Mouse (Mus musculus) forebrain, embryonic 10.5 days (tissue): Measurements from ENCODE around the gene P3h2. TPM values are rescaled to one million over a fixed set of nuclear protein-coding genes. Genes with fewer than 3 reads are reported as not detected.

ENCODE experiments used
- DNase-seq: peaks from one replicate; pipeline ENCODE4 v3.0.0-alpha.2; 2017; ENCODE audit warnings: low spot score; ENCODE audit errors: extremely low spot score
- H3K27ac ChIP-seq: fragments of 300-500 bp; sonication (generic); 2 replicates; pipeline ENCODE4 v1.5.1; 2016; ENCODE audit warnings: mild to moderate bottlenecking
- H3K27me3 ChIP-seq: fragments of 300-500 bp; sonication (generic); 2 replicates; pipeline ENCODE4 v1.6.1; 2016; ENCODE audit warnings: mild to moderate bottlenecking; ENCODE audit not compliant: poor library complexity, severe bottlenecking
- H3K36me3 ChIP-seq: fragments of 300-500 bp; sonication (generic); replicated peaks from 2 replicates; pipeline ENCODE4 v1.6.1; 2016; ENCODE audit warnings: mild to moderate bottlenecking, moderate library complexity
- H3K4me1 ChIP-seq: fragments of 300-500 bp; sonication (generic); 2 replicates; pipeline ENCODE4 v1.6.1; 2016
- H3K4me3 ChIP-seq: fragments of 300-500 bp; sonication (generic); 2 replicates; pipeline ENCODE4 v1.5.1; 2016; ENCODE audit warnings: mild to moderate bottlenecking, moderate library complexity
- H3K9me3 ChIP-seq: fragments of 300-500 bp; sonication (generic); 2 replicates; pipeline ENCODE4 v1.6.1; 2016; ENCODE audit warnings: mild to moderate bottlenecking, moderate library complexity
- WGBS: fragments of 180-500 bp; shearing (Covaris S2); methylation state at CpG from one replicate; pipeline ENCODE4 v1.1.7; 2016; 5-methylcytosine and 5-hydroxymethylcytosine counted together
- polyA plus RNA-seq: library from polyadenylated mRNA; unstranded; fragments of >200 nt; fragmentation: Nextera tagmentation; extraction: Ambion mirVana; gene quantifications from 2 replicates; pipeline ENCODE4 v1.2.1, GENCODE M21; 2016

The P3h2 gene
- polyA plus RNA-seq, result 2.5 and 2.9 TPM in 2 replicates

- H3K9me3 ChIP-seq, result peaks cover 6% of the 10 kb centered on the region; the same call in 1 of the 2 replicates
- H3K27ac ChIP-seq, result peak within 1 kb of the TSS; percentile 90
- DNase-seq, result peak; percentile 73
- peak within 1 kb of the TSS; percentile 80 for H3K4me3 ChIP-seq
- H3K36me3 ChIP-seq, result no peaks in the 10 kb centered on the region
- under 1% methylated on average over 101 of the region's 101 CpGs for WGBS
- H3K27me3 ChIP-seq, result peaks cover 43% of the 10 kb centered on the region
- peaks cover 35% of the 10 kb centered on the region for H3K4me1 ChIP-seq
These were observed at the start of gene P3h2 for GRCm38 (mm10) chr16:26105115-26105974. Gene P3h2 (minus strand): TSS chr16:26105784.

- Histone ChIP-seq H3K27ac (no peak overlapping the region), H3K9me3 (no peaks in the 10 kb centered on the region), H3K4me1 (peaks cover 5% of the 10 kb centered on the region; the same call in 1 of the 2 replicates), H3K4me3 (no peak overlapping the region), H3K27me3 (no peaks in the 10 kb centered on the region), H3K36me3 (no peaks in the 10 kb centered on the region)
- DNase-seq, result no peak
- 83% methylated on average over 2 of the region's 2 CpGs for WGBS
These were observed 46.7 kb upstream of the P3h2 start for GRCm38 (mm10) chr16:26152258-26152657.

- H3K4me3 ChIP-seq, result no peak overlapping the region
- H3K4me1 ChIP-seq, result peaks cover 5% of the 10 kb centered on the region; the same call in 1 of the 2 replicates
- H3K36me3 ChIP-seq, result no peaks in the 10 kb centered on the region
- H3K27me3 ChIP-seq, result no peaks in the 10 kb centered on the region
- no peak for DNase-seq
- no peak overlapping the region for H3K27ac ChIP-seq
- 84% methylated on average over 1 of the region's 1 CpGs for WGBS
- H3K9me3 ChIP-seq, result no peaks in the 10 kb centered on the region
These were observed 45.4 kb upstream of the P3h2 start for GRCm38 (mm10) chr16:26150943-26151342.

- Histone ChIP-seq H3K36me3 (no peaks in the 10 kb centered on the region), H3K27ac (no peak overlapping the region), H3K27me3 (no peaks in the 10 kb centered on the region), H3K4me3 (no peak overlapping the region), H3K9me3 (no peaks in the 10 kb centered on the region), H3K4me1 (no peaks in the 10 kb centered on the region)
- WGBS, result 94% methylated on average over 1 of the region's 1 CpGs
- DNase-seq, result no peak
These were observed 41.3 kb upstream of the P3h2 start for GRCm38 (mm10) chr16:26146853-26147252.

GRCm38 (mm10) chr16:26131126-26131525 is 25.5 kb upstream of the P3h2 start:
- H3K27ac ChIP-seq, result no peak overlapping the region
- no peak for DNase-seq
- no peaks in the 10 kb centered on the region for H3K9me3 ChIP-seq
- H3K36me3 ChIP-seq, result no peaks in the 10 kb centered on the region
- H3K4me1 ChIP-seq, result no peaks in the 10 kb centered on the region
- H3K27me3 ChIP-seq, result no peaks in the 10 kb centered on the region
- no peak overlapping the region for H3K4me3 ChIP-seq
- WGBS, result 71% methylated on average over 1 of the region's 1 CpGs

GRCm38 (mm10) chr16:26106618-26107017 is 1.0 kb upstream of the P3h2 start:
- Histone ChIP-seq H3K9me3 (peaks cover 6% of the 10 kb centered on the region; the same call in 1 of the 2 replicates), H3K27ac (no peak overlapping the region), H3K4me1 (peaks cover 26% of the 10 kb centered on the region), H3K27me3 (peaks cover 43% of the 10 kb centered on the region), H3K36me3 (no peaks in the 10 kb centered on the region), H3K4me3 (no peak overlapping the region)
- DNase-seq, result no peak
- 85% methylated on average over 5 of the region's 5 CpGs for WGBS

- peaks cover 43% of the 10 kb centered on the region for H3K27me3 ChIP-seq
- DNase-seq, result no peak
- H3K4me1 ChIP-seq, result peaks cover 27% of the 10 kb centered on the region
- 10% methylated on average over 5 of the region's 5 CpGs for WGBS
- no peaks in the 10 kb centered on the region for H3K36me3 ChIP-seq
- H3K9me3 ChIP-seq, result peaks cover 6% of the 10 kb centered on the region; the same call in 1 of the 2 replicates
- peak overlapping the region; percentile 90 for H3K27ac ChIP-seq
- peak overlapping the region; percentile 80 for H3K4me3 ChIP-seq
These were observed 545 bp upstream of the P3h2 start for GRCm38 (mm10) chr16:26106041-26106617.

GRCm38 (mm10) chr16:26104274-26104673 is 1.3 kb downstream of the P3h2 start:
- peaks cover 6% of the 10 kb centered on the region; the same call in 1 of the 2 replicates for H3K9me3 ChIP-seq
- peaks cover 42% of the 10 kb centered on the region for H3K4me1 ChIP-seq
- WGBS, result 48% methylated on average over 4 of the region's 4 CpGs
- no peaks in the 10 kb centered on the region for H3K36me3 ChIP-seq
- H3K27me3 ChIP-seq, result peaks cover 43% of the 10 kb centered on the region
- DNase-seq, result no peak
- no peak overlapping the region for H3K27ac ChIP-seq
- peak overlapping the region; percentile 80 for H3K4me3 ChIP-seq

GRCm38 (mm10) chr16:26102856-26103255 is 2.7 kb downstream of the P3h2 start:
- Histone ChIP-seq H3K4me3 (no peak overlapping the region), H3K36me3 (no peaks in the 10 kb centered on the region), H3K27ac (no peak overlapping the region), H3K27me3 (peaks cover 43% of the 10 kb centered on the region), H3K9me3 (no peaks in the 10 kb centered on the region), H3K4me1 (peaks cover 42% of the 10 kb centered on the region)
- WGBS, result 83% methylated on average over 2 of the region's 2 CpGs
- no peak for DNase-seq

- 25% methylated on average over 4 of the region's 4 CpGs for WGBS
- H3K27me3 ChIP-seq, result peaks cover 26% of the 10 kb centered on the region
- H3K36me3 ChIP-seq, result no peaks in the 10 kb centered on the region
- no peaks in the 10 kb centered on the region for H3K9me3 ChIP-seq
- no peak overlapping the region for H3K4me3 ChIP-seq
- H3K27ac ChIP-seq, result no peak overlapping the region
- no peak for DNase-seq
- peaks cover 27% of the 10 kb centered on the region for H3K4me1 ChIP-seq
These were observed 5.4 kb downstream of the P3h2 start for GRCm38 (mm10) chr16:26100167-26100566.

GRCm38 (mm10) chr16:26095696-26096284 is 9.8 kb downstream of the P3h2 start:
- Histone ChIP-seq H3K36me3 (no peaks in the 10 kb centered on the region), H3K9me3 (no peaks in the 10 kb centered on the region), H3K4me1 (peaks cover 11% of the 10 kb centered on the region), H3K27ac (no peak overlapping the region), H3K27me3 (no peaks in the 10 kb centered on the region), H3K4me3 (no peak overlapping the region)
- DNase-seq, result no peak
- WGBS, result 86% methylated on average over 7 of the region's 7 CpGs

GRCm38 (mm10) chr16:26093888-26094287 is 11.7 kb downstream of the P3h2 start:
- 78% methylated on average over 4 of the region's 4 CpGs for WGBS
- H3K27me3 ChIP-seq, result no peaks in the 10 kb centered on the region
- no peaks in the 10 kb centered on the region for H3K4me1 ChIP-seq
- no peak for DNase-seq
- no peaks in the 10 kb centered on the region for H3K36me3 ChIP-seq
- no peak overlapping the region for H3K27ac ChIP-seq
- no peaks in the 10 kb centered on the region for H3K9me3 ChIP-seq
- no peak overlapping the region for H3K4me3 ChIP-seq

GRCm38 (mm10) chr16:26088976-26089375 is 16.6 kb downstream of the P3h2 start:
- no peak for DNase-seq
- no peak overlapping the region for H3K27ac ChIP-seq
- peaks cover 7% of the 10 kb centered on the region; the same call in 1 of the 2 replicates for H3K4me1 ChIP-seq
- H3K27me3 ChIP-seq, result no peaks in the 10 kb centered on the region
- 94% methylated on average over 5 of the region's 5 CpGs for WGBS
- H3K36me3 ChIP-seq, result no peaks in the 10 kb centered on the region
- no peak overlapping the region for H3K4me3 ChIP-seq
- no peaks in the 10 kb centered on the region for H3K9me3 ChIP-seq
